ENCODE assay signal across 24 mouse cellular contexts in the genomic region with DNA sequence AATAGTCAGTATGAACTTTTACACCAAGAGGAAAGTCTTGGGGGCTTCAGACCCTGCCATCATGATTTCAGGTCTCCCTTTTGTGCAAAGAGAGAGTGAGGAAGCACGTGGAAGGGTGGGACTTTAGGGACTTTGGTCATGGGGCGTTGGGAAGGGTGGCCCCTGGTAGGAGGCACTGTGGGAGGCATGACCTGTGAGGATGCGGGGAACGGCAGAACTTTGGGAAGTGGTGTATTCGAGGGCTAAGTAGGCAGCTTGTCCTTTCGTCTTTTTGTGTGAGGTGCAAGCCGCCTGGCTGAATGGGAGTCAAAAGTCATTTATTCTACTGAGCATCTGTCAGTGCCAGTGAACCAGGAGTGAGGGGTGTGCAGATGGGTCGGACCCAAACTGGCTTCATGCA. TPM values are rescaled to one million over a fixed set of nuclear protein-coding genes. Genes with fewer than 3 reads are reported as not detected.
A peak's percentile ranks its signal among the peaks of the same experiment; 100 is the strongest.
DNase-seq lines count a peak whose midpoint lies in the region; ATAC-seq and TF ChIP-seq lines count a peak whose summit lies in the region.
"Had no signal": no experiment of that assay in that cellular context is flagged by ENCODE, and none has a peak within 500 bp of the region (broad histone marks: within the 10 kb centered on the region; RNA-seq: fewer than 3 reads in every experiment).

No protein-coding gene starts in this region.

- no peaks in the 10 kb centered on the region for H3K36me3 ChIP-seq in heart, postnatal 0 days (replicated peaks; ENCODE audit: control insufficient read depth, insufficient read depth, low read length)
- H3K36me3 ChIP-seq in heart, embryonic 12.5 days = peaks cover 3% of the 10 kb centered on the region; the same call in 1 of the 2 replicates
- H3K36me3 ChIP-seq in myocyte (ENCODE audit: control insufficient read depth, insufficient read depth) = no peaks in the 10 kb centered on the region
- H3K36me3 ChIP-seq in intestine, postnatal 0 days (ENCODE audit: control insufficient read depth, insufficient read depth) = no peaks in the 10 kb centered on the region
- H3K36me3 ChIP-seq: embryonic facial prominence, embryonic 10.5 days; embryonic facial prominence, embryonic 12.5 days; G1E had no signal

- H3K9ac ChIP-seq in heart, postnatal 0 days (replicated peaks; ENCODE audit: low read depth, low read length) = no peak overlapping the region
- H3K9ac ChIP-seq in heart, embryonic 12.5 days = no peak overlapping the region
- H3K9ac ChIP-seq in intestine, postnatal 0 days (ENCODE audit: low read depth, low read length) = no peak overlapping the region
- H3K9ac ChIP-seq: embryonic facial prominence, embryonic 12.5 days; forebrain, embryonic 13.5 days had no signal

- no peak for TF ChIP-seq EP300 in heart, postnatal 0 days (IDR thresholded peaks at IDR 0.05; ENCODE audit: low read depth)

- H3K27me3 ChIP-seq in heart, postnatal 0 days (ENCODE audit: control insufficient read depth, insufficient read depth, low read length) = no peaks in the 10 kb centered on the region
- H3K27me3 ChIP-seq in heart, embryonic 12.5 days (replicated peaks) = no peaks in the 10 kb centered on the region
- H3K27me3 ChIP-seq in myocyte (ENCODE audit: control insufficient read depth, insufficient read depth, insufficient read length) = no peaks in the 10 kb centered on the region
- H3K27me3 ChIP-seq in intestine, postnatal 0 days (replicated peaks; ENCODE audit: control insufficient read depth, insufficient read depth, low read length) = no peaks in the 10 kb centered on the region
- H3K27me3 ChIP-seq: embryonic facial prominence, embryonic 12.5 days; forebrain, embryonic 13.5 days; Patski had no signal

- TF ChIP-seq POLR2A in myocyte (IDR thresholded peaks at IDR 0.05; ENCODE audit: insufficient read length, low read depth) = peak; percentile 39

- no peak overlapping the region for H3K4me3 ChIP-seq in gastrocnemius, adult 2 months
- no peak overlapping the region for H3K4me3 ChIP-seq in heart, postnatal 0 days (ENCODE audit: low read depth, low read length)
- no peak overlapping the region for H3K4me3 ChIP-seq in heart, embryonic 12.5 days
- H3K4me3 ChIP-seq in myocyte = no peak overlapping the region
- no peak overlapping the region for H3K4me3 ChIP-seq in intestine, postnatal 0 days (ENCODE audit: low read depth, low read length)
- H3K4me3 ChIP-seq: embryonic facial prominence, embryonic 10.5 days; embryonic facial prominence, embryonic 12.5 days; forebrain, embryonic 13.5 days had no signal

- H3ac ChIP-seq in myocyte (ENCODE audit: control insufficient read depth, insufficient read length) = no peak overlapping the region

- H3K79me2 ChIP-seq in myocyte (ENCODE audit: control insufficient read depth, insufficient read depth) = no peaks in the 10 kb centered on the region

- H3K4me2 ChIP-seq in heart, postnatal 0 days (ENCODE audit: low read depth, low read length) = no peak overlapping the region
- H3K4me2 ChIP-seq in heart, embryonic 12.5 days = no peak overlapping the region
- H3K4me2 ChIP-seq in myocyte (ENCODE audit: low read depth) = no peak overlapping the region
- H3K4me2 ChIP-seq in intestine, postnatal 0 days (replicated peaks; ENCODE audit: low read depth) = no peak overlapping the region
- H3K4me2 ChIP-seq: embryonic facial prominence, embryonic 12.5 days; forebrain, embryonic 13.5 days had no signal

- 0 out of 2 replicates have a peak, but pooled peaks cover 3% of the 10 kb centered on the region for H3K4me1 ChIP-seq in heart, postnatal 0 days (ENCODE audit: control insufficient read depth, insufficient read depth)
- H3K4me1 ChIP-seq in heart, embryonic 12.5 days (replicated peaks) = peaks cover 14% of the 10 kb centered on the region
- H3K4me1 ChIP-seq in intestine, postnatal 0 days (replicated peaks; ENCODE audit: control insufficient read depth, insufficient read depth, low read length) = no peaks in the 10 kb centered on the region
- H3K4me1 ChIP-seq: embryonic facial prominence, embryonic 10.5 days; embryonic facial prominence, embryonic 12.5 days; forebrain, embryonic 13.5 days had no signal

- 0 out of 2 replicates have a peak overlapping the region, but pooled peaks have one; percentile 21 for H3K27ac ChIP-seq in gastrocnemius, adult 2 months
- no peak overlapping the region for H3K27ac ChIP-seq in heart, postnatal 0 days (ENCODE audit: low read depth)
- H3K27ac ChIP-seq in heart, embryonic 12.5 days (ENCODE audit: poor library complexity, severe bottlenecking) = no peak overlapping the region
- no peak overlapping the region for H3K27ac ChIP-seq in intestine, postnatal 0 days (ENCODE audit: low read depth, low read length)
- H3K27ac ChIP-seq: embryonic facial prominence, embryonic 10.5 days; embryonic facial prominence, embryonic 12.5 days; forebrain, embryonic 13.5 days had no signal

- ATAC-seq in heart, postnatal 0 days (ENCODE audit: insufficient read depth, low read depth) = no peak
- ATAC-seq in heart, embryonic 12.5 days (ENCODE audit: insufficient number of reproducible peaks, low FRiP score) = no peak
- no peak for ATAC-seq in intestine, postnatal 0 days
- ATAC-seq: activated CD4-positive, CD25-positive, alpha-beta regulatory T cell, adult 4 months; CD4-positive, CD25-positive, alpha-beta regulatory T cell, adult 4 months; forebrain, embryonic 13.5 days; Patski had no signal

- no peak for TF ChIP-seq CTCF in gastrocnemius, adult 2 months (IDR thresholded peaks at IDR 0.05)
- TF ChIP-seq CTCF in heart, postnatal 0 days (IDR thresholded peaks at IDR 0.05; ENCODE audit: low read depth) = no peak
- TF ChIP-seq CTCF in intestine, postnatal 0 days (IDR thresholded peaks at IDR 0.05; ENCODE audit: low read depth) = no peak

- no peaks in the 10 kb centered on the region for H3K9me3 ChIP-seq in heart, postnatal 0 days (replicated peaks; ENCODE audit: control insufficient read depth, low read length)
- H3K9me3 ChIP-seq in heart, embryonic 12.5 days (replicated peaks) = no peaks in the 10 kb centered on the region
- H3K9me3 ChIP-seq in intestine, postnatal 0 days (ENCODE audit: control insufficient read depth) = no peaks in the 10 kb centered on the region
- H3K9me3 ChIP-seq: embryonic facial prominence, embryonic 10.5 days; embryonic facial prominence, embryonic 12.5 days; forebrain, embryonic 13.5 days; G1E had no signal

- WGBS in heart, postnatal 0 days = 55% methylated on average over 8 of the region's 8 CpGs
- 65% methylated on average over 8 of the region's 8 CpGs for WGBS in heart, embryonic 12.5 days
- 72% methylated on average over 8 of the region's 8 CpGs for whole genome bisulfite sequencing in intestine, postnatal 0 days

- intact Hi-C loops in gastrocnemius, adult 2 months (cut with DNase I) = no loop called here
- intact Hi-C loops in gastrocnemius, postnatal 14 days (cut with DNase I; ENCODE audit: low total_unique reads) = no loop called here

- DNase-seq in gastrocnemius, adult 2 months = peak; percentile 53
- no peak for DNase-seq in gastrocnemius, postnatal 14 days
- peak; percentile 91 for DNase-seq in heart, adult 11 months
- no peak for DNase-seq in heart, adult 8-10 months (ENCODE audit: low spot score)
- DNase-seq in heart, postnatal 0 days (ENCODE audit: low spot score) = peak; percentile 5
- DNase-seq: adrenal gland, adult 8-10 months; adrenal gland, postnatal 14 days; adrenal gland, postnatal 36 days; B cell, adult 2 months; cerebellum, adult 11-12 months; cerebellum, adult 2 months; cerebellum, adult 9-10 months; cerebellum, postnatal 10 days; cerebellum, postnatal 25 days had no signal

TF ChIP-seq in myocyte, 11 proteins besides CTCF, POLR2A, EP300 and RAD21:
- no peak for TF ChIP-seq REST (IDR thresholded peaks at IDR 0.05; ENCODE audit: insufficient read depth, insufficient read length)
- peak; percentile 98 for TF ChIP-seq POLR2AphosphoS2 (IDR thresholded peaks at IDR 0.05; ENCODE audit: insufficient read length, low read depth)
- TF ChIP-seq E2F4 (IDR thresholded peaks at IDR 0.05; ENCODE audit: insufficient read depth) = no peak
- no peak for TF ChIP-seq SRF (IDR thresholded peaks at IDR 0.05; ENCODE audit: control insufficient read depth, insufficient read length, low read depth)
TF ChIP-seq in myocyte: peak in this region for 1.

RNA-seq across cellular contexts. Expression of a gene that starts 52.4 kb away (rescaled TPM):
- total RNA-seq in gastrocnemius, adult 2 months (2021) = under 1 TPM in 1 of 2 experiments, not detected in 1; 0.15 TPM
- under 1 TPM; 0.23 to 0.24 TPM for total RNA-seq in gastrocnemius, postnatal 14 days (2021)
- total RNA-seq in heart, adult 8-10 months (2022) = under 1 TPM in 2 of 4 experiments, not detected in 2; 0.09 to 0.34 TPM
- 0.50 TPM in 1 of 2 replicates, not detected in the other for total RNA-seq in heart, postnatal 0 days (2014; rRNA removed; ENCODE audit: low replicate concordance)
- polyA plus RNA-seq in heart, postnatal 0 days (2015; fragmentation: Nextera tagmentation; extraction: Ambion mirVana) = not detected in 2 replicates
- polyA plus RNA-seq in heart, embryonic 12.5 days (2016; fragmentation: Nextera tagmentation; extraction: Ambion mirVana) = 0.51 and 0.67 TPM in 2 replicates
- polyA plus RNA-seq in myocyte (2012; fragmentation: generic; extraction: Trizol) = 0.18 TPM
- 0.47 and 0.76 TPM in 2 replicates for polyA plus RNA-seq in intestine, postnatal 0 days (2015; fragmentation: Nextera tagmentation; extraction: Ambion mirVana)
- polyA plus RNA-seq: G1E had no signal

Comparison
In these comparisons a context has a peak if more than half of its experiments do, and no peak if none do; other contexts are left out.
1. DNase-seq: peak in gastrocnemius, adult 2 months (single experiment), heart, adult 11 months (single experiment) and heart, postnatal 0 days (single experiment); none in gastrocnemius, postnatal 14 days (single experiment) and heart, adult 8-10 months (single experiment).